9 mouse cellular contexts compared by ENCODE assay signal in genomic region chr13:21714725-21715124, GRCm38 (mm10). TPM values are rescaled to one million over a fixed set of nuclear protein-coding genes. Genes with fewer than 3 reads are reported as not detected.
DNase-seq lines count a peak whose midpoint lies in the region; ATAC-seq lines count a peak whose summit lies in the region.
"Had no signal": no experiment of that assay in that cellular context is flagged by ENCODE, and none has a peak within 500 bp of the region (broad histone marks: within the 10 kb centered on the region; RNA-seq: fewer than 3 reads in every experiment).

No protein-coding gene starts in this region.

- ATAC-seq in intestine, embryonic 15.5 days, result no peak
- no peak for ATAC-seq in limb, embryonic 12.5 days (ENCODE audit: insufficient number of reproducible peaks, insufficient read depth, low FRiP score, low TSS enrichment, low read depth)
- ATAC-seq in midbrain, embryonic 13.5 days, result no peak

- peaks cover 16% of the 10 kb centered on the region for H3K4me1 ChIP-seq in intestine, embryonic 15.5 days (replicated peaks)
- H3K4me1 ChIP-seq in limb, embryonic 12.5 days (replicated peaks), result peaks cover 18% of the 10 kb centered on the region
- peaks cover 33% of the 10 kb centered on the region for H3K4me1 ChIP-seq in midbrain, embryonic 13.5 days (replicated peaks)

- no peaks in the 10 kb centered on the region for H3K9me3 ChIP-seq in intestine, embryonic 15.5 days
- no peaks in the 10 kb centered on the region for H3K9me3 ChIP-seq in limb, embryonic 12.5 days
- H3K9me3 ChIP-seq in midbrain, embryonic 13.5 days, result no peaks in the 10 kb centered on the region

- no peaks in the 10 kb centered on the region for H3K36me3 ChIP-seq in intestine, embryonic 15.5 days
- no peaks in the 10 kb centered on the region for H3K36me3 ChIP-seq in limb, embryonic 12.5 days
- no peaks in the 10 kb centered on the region for H3K36me3 ChIP-seq in midbrain, embryonic 13.5 days
- H3K36me3 ChIP-seq in splenic B cell, adult 2 months (ENCODE audit: control insufficient read depth, insufficient read depth, low read length, poor library complexity, severe bottlenecking), result no peaks in the 10 kb centered on the region

- H3K4me2 ChIP-seq in intestine, embryonic 15.5 days (replicated peaks), result peak overlapping the region; percentile 74
- H3K4me2 ChIP-seq in limb, embryonic 12.5 days, result peak overlapping the region; percentile 78
- peak overlapping the region; percentile 77 for H3K4me2 ChIP-seq in midbrain, embryonic 13.5 days (replicated peaks)

- peak overlapping the region; percentile 52 for H3K9ac ChIP-seq in intestine, embryonic 15.5 days
- peak overlapping the region; percentile 69; the same call in 1 of the 2 replicates for H3K9ac ChIP-seq in limb, embryonic 12.5 days (replicated peaks)
- peak overlapping the region; percentile 65; the same call in 1 of the 2 replicates for H3K9ac ChIP-seq in midbrain, embryonic 13.5 days (replicated peaks)

- no peaks in the 10 kb centered on the region for H3K27me3 ChIP-seq in intestine, embryonic 15.5 days (replicated peaks)
- H3K27me3 ChIP-seq in limb, embryonic 12.5 days, result no peaks in the 10 kb centered on the region
- H3K27me3 ChIP-seq in midbrain, embryonic 13.5 days, result no peaks in the 10 kb centered on the region
- H3K27me3 ChIP-seq in splenic B cell, adult 2 months (ENCODE audit: control insufficient read depth, insufficient read depth, low read length, poor library complexity, severe bottlenecking), result no peaks in the 10 kb centered on the region

- H3K4me3 ChIP-seq in intestine, embryonic 15.5 days (replicated peaks), result peak overlapping the region; percentile 39
- H3K4me3 ChIP-seq in limb, embryonic 12.5 days (replicated peaks), result peak overlapping the region; percentile 47
- H3K4me3 ChIP-seq in midbrain, embryonic 13.5 days (replicated peaks), result peak overlapping the region; percentile 49

- under 1% methylated on average over 7 of the region's 7 CpGs for WGBS in intestine, embryonic 15.5 days
- WGBS in limb, embryonic 12.5 days, result 2% methylated on average over 7 of the region's 7 CpGs
- under 1% methylated on average over 7 of the region's 7 CpGs for WGBS in midbrain, embryonic 13.5 days

- DNase-seq in urinary bladder, postnatal 36 days (ENCODE audit: low spot score in 2 of 2), result peak; percentile 41 to 58
- no peak for DNase-seq in urinary bladder, postnatal 10 days (ENCODE audit: low spot score)
- DNase-seq in cerebellum, postnatal 4 days (ENCODE audit: low spot score in 2 of 2), result peak; percentile 47 to 61
- peak; percentile 31 for DNase-seq in gastrocnemius, postnatal 10 days
- peak; percentile 89 for DNase-seq in splenic B cell, adult 2 months (ENCODE audit: low read depth, low spot score)

- H3K27ac ChIP-seq in intestine, embryonic 15.5 days, result peak overlapping the region; percentile 91
- peak overlapping the region; percentile 97 for H3K27ac ChIP-seq in limb, embryonic 12.5 days
- peak overlapping the region; percentile 96; the same call in 1 of the 2 replicates for H3K27ac ChIP-seq in midbrain, embryonic 13.5 days

RNA-seq across cellular contexts. Expression of gene Hist1h2bl, which starts 1.2 kb away (rescaled TPM):
- total RNA-seq in gastrocnemius, postnatal 10 days (2021), result 100 to 1,000 TPM; 184 to 186 TPM
- 1.4 and 4.3 TPM in 2 replicates for polyA plus RNA-seq in intestine, embryonic 15.5 days (2015; fragmentation: Nextera tagmentation; extraction: Ambion mirVana)
- polyA plus RNA-seq in limb, embryonic 12.5 days (2016; fragmentation: Nextera tagmentation; extraction: Ambion mirVana), result 4.6 and 6.2 TPM in 2 replicates
- polyA plus RNA-seq in midbrain, embryonic 13.5 days (2015; fragmentation: Nextera tagmentation; extraction: Ambion mirVana), result 1.8 TPM in 1 of 2 replicates, not detected in the other

RNA-seq across cellular contexts. Expression of gene Hist1h2ai, which starts 1.5 kb away (rescaled TPM):
- total RNA-seq in gastrocnemius, postnatal 10 days (2021), result 100 to 1,000 TPM; 125 TPM
- polyA plus RNA-seq in intestine, embryonic 15.5 days (2015; fragmentation: Nextera tagmentation; extraction: Ambion mirVana), result 14.7 and 32.5 TPM in 2 replicates
- 55.1 and 62.4 TPM in 2 replicates for polyA plus RNA-seq in limb, embryonic 12.5 days (2016; fragmentation: Nextera tagmentation; extraction: Ambion mirVana)
- polyA plus RNA-seq in midbrain, embryonic 13.5 days (2015; fragmentation: Nextera tagmentation; extraction: Ambion mirVana), result 12.9 and 37.4 TPM in 2 replicates

RNA-seq across cellular contexts. Expression of gene Hist1h3h, which starts 2.7 kb away (rescaled TPM):
- total RNA-seq in gastrocnemius, postnatal 10 days (2021), result 100 to 1,000 TPM; 240 to 265 TPM
- polyA plus RNA-seq in intestine, embryonic 15.5 days (2015; fragmentation: Nextera tagmentation; extraction: Ambion mirVana), result 5.4 and 13.1 TPM in 2 replicates
- polyA plus RNA-seq in limb, embryonic 12.5 days (2016; fragmentation: Nextera tagmentation; extraction: Ambion mirVana), result 16.0 and 36.8 TPM in 2 replicates
- polyA plus RNA-seq in midbrain, embryonic 13.5 days (2015; fragmentation: Nextera tagmentation; extraction: Ambion mirVana), result 10.8 and 11.5 TPM in 2 replicates

RNA-seq across cellular contexts. Expression of gene Hist1h2bm, which starts 7.1 kb away (rescaled TPM):
- 10 to 100 TPM; 50.7 to 68.7 TPM for total RNA-seq in gastrocnemius, postnatal 10 days (2021)
- polyA plus RNA-seq in intestine, embryonic 15.5 days (2015; fragmentation: Nextera tagmentation; extraction: Ambion mirVana), result 1.7 and 4.3 TPM in 2 replicates
- 8.4 and 8.9 TPM in 2 replicates for polyA plus RNA-seq in limb, embryonic 12.5 days (2016; fragmentation: Nextera tagmentation; extraction: Ambion mirVana)
- polyA plus RNA-seq in midbrain, embryonic 13.5 days (2015; fragmentation: Nextera tagmentation; extraction: Ambion mirVana), result 3.7 and 4.2 TPM in 2 replicates

RNA-seq across cellular contexts. Expression of gene Olfr1359, which starts 16.8 kb away (rescaled TPM):
- total RNA-seq in gastrocnemius, postnatal 10 days (2021), result not detected
- not detected in 2 replicates for polyA plus RNA-seq in intestine, embryonic 15.5 days (2015; fragmentation: Nextera tagmentation; extraction: Ambion mirVana)
- not detected in 2 replicates for polyA plus RNA-seq in limb, embryonic 12.5 days (2016; fragmentation: Nextera tagmentation; extraction: Ambion mirVana)
- polyA plus RNA-seq in midbrain, embryonic 13.5 days (2015; fragmentation: Nextera tagmentation; extraction: Ambion mirVana), result not detected in 2 replicates
- total RNA-seq: gastrocnemius, postnatal 36 days had no signal
